In genomic region chr3:40463446-40463845, GRCm38 (mm10) we compare ENCODE assay signal across 18 mouse cellular contexts.
"Had no signal": no experiment of that assay in that cellular context is flagged by ENCODE, and none has a peak within 500 bp of the region (broad histone marks: within the 10 kb centered on the region; RNA-seq: fewer than 3 reads in every experiment).

No protein-coding gene starts in this region.

- H3K27me3 ChIP-seq: lung, embryonic 15.5 days; midbrain, embryonic 12.5 days; midbrain, embryonic 15.5 days; neural tube, embryonic 13.5 days; neural tube, embryonic 15.5 days had no signal

- H3K4me2 ChIP-seq: lung, embryonic 15.5 days; midbrain, embryonic 12.5 days; midbrain, embryonic 15.5 days; neural tube, embryonic 13.5 days; neural tube, embryonic 15.5 days had no signal

- DNase-seq: lung, adult 18-20 months; lung, postnatal 10 days; lung, postnatal 4 days; retina, postnatal 1 day; right cerebral cortex, adult 18-20 months; right cerebral cortex, postnatal 25 days; right cerebral cortex, postnatal 4 days; spleen, adult 18-20 months; thymus, adult 18-20 months; thymus, postnatal 14 days; thymus, postnatal 36 days had no signal

- H3K4me1 ChIP-seq: lung, embryonic 15.5 days; midbrain, embryonic 12.5 days; midbrain, embryonic 15.5 days; neural tube, embryonic 13.5 days; neural tube, embryonic 15.5 days had no signal

- H3K9me3 ChIP-seq: lung, embryonic 15.5 days; midbrain, embryonic 12.5 days; midbrain, embryonic 15.5 days; neural tube, embryonic 13.5 days; neural tube, embryonic 15.5 days had no signal

- H3K9ac ChIP-seq: liver, embryonic 14.5 days; lung, embryonic 15.5 days; midbrain, embryonic 12.5 days; midbrain, embryonic 15.5 days; neural tube, embryonic 13.5 days; neural tube, embryonic 15.5 days had no signal

- H3K27ac ChIP-seq: liver, embryonic 14.5 days; lung, embryonic 15.5 days; midbrain, embryonic 12.5 days; midbrain, embryonic 15.5 days; neural tube, embryonic 13.5 days; neural tube, embryonic 15.5 days had no signal

- H3K36me3 ChIP-seq: lung, embryonic 15.5 days; midbrain, embryonic 12.5 days; midbrain, embryonic 15.5 days; neural tube, embryonic 13.5 days; neural tube, embryonic 15.5 days had no signal

- ATAC-seq: midbrain, embryonic 15.5 days had no signal

- H3K4me3 ChIP-seq: lung, embryonic 15.5 days; midbrain, embryonic 12.5 days; midbrain, embryonic 15.5 days; myocyte; neural tube, embryonic 13.5 days; neural tube, embryonic 15.5 days had no signal
